Mouse (Mus musculus) sigmoid colon, adult 10 weeks (tissue): Measurements from ENCODE around the gene Ces5a. TPM values are rescaled to one million over a fixed set of nuclear protein-coding genes. Genes with fewer than 3 reads are reported as not detected.

ENCODE experiments used
- polyA plus RNA-seq: library from polyadenylated mRNA; stranded (reverse); fragments of 350-450 nt; fragmentation: Illumina TruSeq; extraction: RNeasy Lipid Tissue Mini Kit (QIAGEN cat#74804); gene quantifications from one replicate; pipeline ENCODE4 v1.2.3, GENCODE M21; 2014; ENCODE audit warnings: low read depth, low replicate concordance

The Ces5a gene
- polyA plus RNA-seq: not detected

DNA sequence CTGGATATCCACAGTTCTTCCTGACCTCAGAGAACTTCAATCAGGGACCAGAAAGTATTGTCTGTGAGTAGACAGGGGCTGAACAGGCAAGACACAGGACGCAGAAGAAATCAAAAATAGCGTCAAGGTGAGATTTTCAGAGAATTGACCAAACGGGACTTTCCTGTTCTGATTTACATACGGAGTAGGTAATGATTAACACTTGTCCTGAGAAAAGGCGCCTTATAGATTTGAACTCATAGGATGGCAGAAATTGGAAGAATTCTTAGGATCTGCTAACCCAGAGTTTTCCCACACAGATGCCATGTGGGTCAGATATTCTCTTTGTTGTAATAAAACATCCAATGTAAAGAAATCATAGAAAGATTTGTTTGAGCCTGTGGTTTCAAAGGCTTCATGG is at the start of gene Ces5a:
Ces5a (minus strand) TSS at position 101 of the 400 bp plus-strand sequence.

Other genes with a start within 250 kb of the Ces5a start
- gene Ces1g, start 198.5 kb downstream of the Ces5a start, polyA plus RNA-seq: 6.2 TPM
- not detected for gene Ces1h, start 156.1 kb downstream of the Ces5a start, polyA plus RNA-seq